Mouse (Mus musculus): ENCODE measurements around the gene Hivep3. TPM values are rescaled to one million over a fixed set of nuclear protein-coding genes. Genes with fewer than 3 reads are reported as not detected.

The Hivep3 gene
- polyA plus RNA-seq, 1 experiment: 1.4 TPM

DNA sequence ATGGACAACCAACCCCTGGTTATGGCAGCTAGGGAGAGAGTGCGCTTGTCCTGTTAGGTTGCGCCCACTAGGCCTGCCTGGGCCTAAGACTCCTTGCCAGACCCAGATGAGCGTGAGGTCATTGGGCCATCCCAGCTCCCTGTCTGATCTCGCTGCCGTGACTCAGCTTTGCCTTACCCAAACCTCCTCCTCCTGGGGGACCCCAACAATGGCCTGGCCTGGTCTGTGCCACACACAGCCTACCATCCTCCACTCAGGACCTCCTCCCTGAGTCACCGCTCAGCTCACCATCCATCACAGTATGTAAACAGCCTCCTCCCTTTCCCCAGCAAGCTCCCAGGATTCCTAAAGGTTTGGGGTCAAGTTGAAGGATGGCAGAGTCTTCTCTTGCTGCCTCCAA, 418.3 kb downstream of the Hivep3 start:
- Histone ChIP-seq H3K4me3 (ENCODE audit: insufficient read depth, poor library complexity, severe bottlenecking) (no peak overlapping the region), H3K79me2 (ENCODE audit: control insufficient read depth, insufficient read depth) (no peaks in the 10 kb centered on the region), H3K79me3 (ENCODE audit: low read depth) (no peaks in the 10 kb centered on the region), H3K36me3 (ENCODE audit: control insufficient read depth, insufficient read depth) (no peaks in the 10 kb centered on the region), H3ac (ENCODE audit: control insufficient read depth, insufficient read length, low read depth) (no peak overlapping the region), H3K27me3 (ENCODE audit: control insufficient read depth, insufficient read depth, insufficient read length) (no peaks in the 10 kb centered on the region)
- TF ChIP-seq FOSL1 (IDR thresholded peaks at IDR 0.05; ENCODE audit: insufficient read depth, low read length, poor library complexity, severe bottlenecking) (peak; percentile 83), MAX (IDR thresholded peaks at IDR 0.05) (peak; percentile 40), MYOD1 (IDR thresholded peaks at IDR 0.05; ENCODE audit: control insufficient read depth, insufficient read length, low read depth) (no peak), CTCF (IDR thresholded peaks at IDR 0.05; ENCODE audit: control insufficient read depth, insufficient read depth, insufficient read length) (no peak), CEBPB (IDR thresholded peaks at IDR 0.05; ENCODE audit: low read depth) (no peak), USF1 (IDR thresholded peaks at IDR 0.05; ENCODE audit: low read depth) (no peak), MYOG (IDR thresholded peaks at IDR 0.05; ENCODE audit: control insufficient read depth, extremely low read depth, insufficient read length) (no peak)

DNA sequence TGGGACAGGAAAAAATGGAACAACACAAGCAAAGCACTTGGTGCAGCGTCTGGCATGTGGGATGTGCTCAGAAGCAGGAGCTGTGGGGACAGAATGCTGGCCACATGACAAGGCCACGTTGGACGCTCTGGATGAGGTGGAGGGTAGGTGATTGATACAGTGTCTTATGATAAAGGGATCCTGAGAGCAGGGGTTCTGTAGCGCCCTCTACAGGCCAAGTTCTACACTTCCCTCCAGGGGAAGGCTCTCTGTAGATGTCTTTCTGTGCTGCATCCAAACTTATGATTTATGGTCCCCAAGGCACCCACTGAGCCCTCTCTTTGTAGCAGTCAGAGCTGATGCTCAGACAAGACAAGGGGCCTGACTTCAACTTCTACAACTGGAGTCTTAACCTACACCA, 419.1 kb downstream of the Hivep3 start:
- Histone ChIP-seq H3K36me3 (ENCODE audit: control insufficient read depth, insufficient read depth) (no peaks in the 10 kb centered on the region), H3K4me3 (ENCODE audit: insufficient read depth, poor library complexity, severe bottlenecking) (no peak overlapping the region), H3K79me2 (ENCODE audit: control insufficient read depth, insufficient read depth) (no peaks in the 10 kb centered on the region), H3ac (ENCODE audit: control insufficient read depth, insufficient read length, low read depth) (no peak overlapping the region), H3K79me3 (ENCODE audit: low read depth) (no peaks in the 10 kb centered on the region), H3K27me3 (ENCODE audit: control insufficient read depth, insufficient read depth, insufficient read length) (no peaks in the 10 kb centered on the region)
- TF ChIP-seq CEBPB (IDR thresholded peaks at IDR 0.05; ENCODE audit: low read depth): no peak

DNA sequence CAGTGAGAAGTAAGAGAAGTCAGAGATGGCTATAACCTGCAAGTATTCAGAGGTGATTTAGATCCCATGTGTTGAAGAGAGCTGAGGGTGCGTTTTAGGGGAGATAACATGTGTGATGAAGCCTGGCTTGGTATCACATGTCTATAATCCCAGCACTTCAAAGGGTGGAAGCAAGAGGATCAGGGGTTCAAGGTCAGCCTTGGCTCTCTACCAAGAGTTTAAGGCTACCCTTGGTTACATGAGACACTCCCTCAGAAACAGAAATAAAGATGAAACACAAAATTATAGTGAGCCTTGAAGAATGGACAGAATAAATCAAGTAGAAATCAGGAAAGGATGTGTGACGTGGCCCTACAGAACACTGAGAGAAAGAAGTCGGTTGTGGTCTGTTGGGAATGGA, 420.2 kb downstream of the Hivep3 start:
- Histone ChIP-seq H3ac (ENCODE audit: control insufficient read depth, insufficient read length, low read depth) (no peak overlapping the region), H3K27me3 (ENCODE audit: control insufficient read depth, insufficient read depth, insufficient read length) (no peaks in the 10 kb centered on the region), H3K79me3 (ENCODE audit: low read depth) (no peaks in the 10 kb centered on the region), H3K4me3 (ENCODE audit: insufficient read depth, poor library complexity, severe bottlenecking) (no peak overlapping the region), H3K79me2 (ENCODE audit: control insufficient read depth, insufficient read depth) (no peaks in the 10 kb centered on the region), H3K36me3 (ENCODE audit: control insufficient read depth, insufficient read depth) (no peaks in the 10 kb centered on the region)
- no peak for TF ChIP-seq USF1 (IDR thresholded peaks at IDR 0.05; ENCODE audit: low read depth)
- TF ChIP-seq CEBPB (IDR thresholded peaks at IDR 0.05; ENCODE audit: low read depth): no peak
- no peak for TF ChIP-seq MYOD1 (IDR thresholded peaks at IDR 0.05; ENCODE audit: control insufficient read depth, insufficient read length, low read depth)
- no peak for TF ChIP-seq CTCF (IDR thresholded peaks at IDR 0.05; ENCODE audit: control insufficient read depth, insufficient read depth, insufficient read length)
- no peak for TF ChIP-seq MAX (IDR thresholded peaks at IDR 0.05)
- TF ChIP-seq FOSL1 (IDR thresholded peaks at IDR 0.05; ENCODE audit: insufficient read depth, low read length, poor library complexity, severe bottlenecking): no peak
- no peak for TF ChIP-seq MYOG (IDR thresholded peaks at IDR 0.05; ENCODE audit: control insufficient read depth, extremely low read depth, insufficient read length)

DNA sequence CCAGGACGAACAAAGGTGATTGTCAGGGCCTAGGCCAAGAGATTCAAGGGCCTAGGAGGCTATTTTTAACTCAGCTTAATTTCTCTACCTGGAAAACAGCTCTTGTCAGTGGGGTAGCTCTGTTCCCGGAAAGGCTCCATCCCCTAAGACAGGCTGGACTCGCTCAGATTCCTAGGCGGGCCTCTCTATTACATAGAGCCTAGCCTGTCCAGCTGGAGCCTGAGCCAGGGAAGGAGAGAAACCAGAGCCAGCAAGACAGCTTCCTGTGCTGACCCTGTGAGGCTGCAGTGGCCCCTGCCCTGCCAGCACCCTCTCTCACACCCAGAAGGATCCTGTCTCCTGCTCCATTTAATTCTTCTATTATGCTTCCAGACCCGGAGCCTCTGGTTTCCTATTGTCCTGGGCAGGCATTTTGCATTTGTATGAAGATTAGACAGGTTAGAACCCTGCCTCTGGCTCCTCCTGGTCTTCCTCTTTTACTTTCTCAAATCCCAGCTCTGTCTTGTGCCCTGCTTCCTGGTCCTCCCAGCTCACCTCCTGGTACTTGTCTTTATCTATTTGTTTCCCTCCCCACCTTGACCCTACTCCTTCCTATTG, 425.2 kb downstream of the Hivep3 start:
- no peak overlapping the region for H3K4me3 ChIP-seq (ENCODE audit: insufficient read depth, poor library complexity, severe bottlenecking)
- H3K79me3 ChIP-seq (ENCODE audit: low read depth): no peaks in the 10 kb centered on the region
- H3ac ChIP-seq (ENCODE audit: control insufficient read depth, insufficient read length, low read depth): no peak overlapping the region
- no peaks in the 10 kb centered on the region for H3K79me2 ChIP-seq (ENCODE audit: control insufficient read depth, insufficient read depth)
- H3K36me3 ChIP-seq (ENCODE audit: control insufficient read depth, insufficient read depth): no peaks in the 10 kb centered on the region
- H3K27me3 ChIP-seq (ENCODE audit: control insufficient read depth, insufficient read depth, insufficient read length): no peaks in the 10 kb centered on the region
- TF ChIP-seq CTCF (IDR thresholded peaks at IDR 0.05; ENCODE audit: control insufficient read depth, insufficient read depth, insufficient read length) (no peak), FOSL1 (IDR thresholded peaks at IDR 0.05; ENCODE audit: insufficient read depth, low read length, poor library complexity, severe bottlenecking) (no peak), MAX (IDR thresholded peaks at IDR 0.05) (no peak), MYOD1 (IDR thresholded peaks at IDR 0.05; ENCODE audit: control insufficient read depth, insufficient read length, low read depth) (no peak), USF1 (IDR thresholded peaks at IDR 0.05; ENCODE audit: low read depth) (no peak), MYOG (IDR thresholded peaks at IDR 0.05; ENCODE audit: control insufficient read depth, extremely low read depth, insufficient read length) (no peak), CEBPB (IDR thresholded peaks at IDR 0.05; ENCODE audit: low read depth) (no peak)

DNA sequence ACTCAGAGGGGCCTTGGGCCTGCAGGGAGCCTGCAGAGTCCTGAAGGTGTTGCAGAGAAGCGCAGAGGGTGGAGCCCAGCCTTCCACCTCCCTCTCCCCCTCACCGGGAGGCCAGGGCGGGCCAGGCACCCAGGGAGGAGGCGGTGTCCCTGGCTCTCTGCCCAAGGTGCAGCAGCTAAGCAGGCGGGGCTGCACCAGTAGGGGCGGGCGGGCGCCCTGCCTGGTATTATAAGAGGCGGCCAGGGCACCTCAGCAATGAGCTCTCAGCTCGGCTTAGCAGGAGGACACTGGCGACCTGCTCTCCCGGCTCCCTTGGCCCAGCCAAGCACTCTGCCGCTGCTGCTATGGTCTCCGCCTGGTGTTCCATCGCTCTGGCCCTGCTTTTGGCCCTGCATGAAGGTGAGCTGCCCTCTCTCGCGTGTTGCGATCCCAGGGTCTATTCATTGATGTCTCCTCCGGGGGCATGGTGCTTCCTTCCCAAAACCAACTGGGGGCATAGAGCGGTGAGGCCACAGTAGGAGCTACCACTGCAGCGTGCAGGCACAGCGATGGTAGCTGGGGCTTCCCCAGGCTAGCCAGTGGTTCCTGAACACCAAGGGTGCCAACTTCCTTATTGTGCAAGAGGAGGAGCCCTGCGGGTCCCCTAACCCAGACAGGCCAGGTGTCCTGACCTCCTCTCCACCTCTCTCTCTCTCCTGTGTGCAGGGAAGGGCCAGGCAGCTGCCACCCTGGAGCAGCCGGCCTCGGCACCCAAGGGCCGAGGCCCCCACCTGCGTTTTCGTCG, 427.8 kb downstream of the Hivep3 start, which contains the start of gene Edn2:
Edn2 (plus strand) TSS at position 41 of the 784 bp plus-strand sequence.
- Histone ChIP-seq H3K79me2 (ENCODE audit: control insufficient read depth, insufficient read depth) (no peaks in the 10 kb centered on the region), H3ac (ENCODE audit: control insufficient read depth, insufficient read length, low read depth) (no peak within 1 kb of the TSS), H3K36me3 (ENCODE audit: control insufficient read depth, insufficient read depth) (no peaks in the 10 kb centered on the region), H3K4me3 (ENCODE audit: insufficient read depth, poor library complexity, severe bottlenecking) (no peak within 1 kb of the TSS), H3K27me3 (ENCODE audit: control insufficient read depth, insufficient read depth, insufficient read length) (no peaks in the 10 kb centered on the region), H3K79me3 (ENCODE audit: low read depth) (no peaks in the 10 kb centered on the region)
- TF ChIP-seq FOSL1 (IDR thresholded peaks at IDR 0.05; ENCODE audit: insufficient read depth, low read length, poor library complexity, severe bottlenecking) (no peak), CEBPB (IDR thresholded peaks at IDR 0.05; ENCODE audit: low read depth) (no peak), MYOG (IDR thresholded peaks at IDR 0.05; ENCODE audit: control insufficient read depth, extremely low read depth, insufficient read length) (no peak), MAX (IDR thresholded peaks at IDR 0.05) (no peak), USF1 (IDR thresholded peaks at IDR 0.05; ENCODE audit: low read depth) (no peak), CTCF (IDR thresholded peaks at IDR 0.05; ENCODE audit: control insufficient read depth, insufficient read depth, insufficient read length) (no peak)
